Mouse (Mus musculus) bone marrow, adult 2 months (tissue): ENCODE measurements at regions not wholly inside any gene's neighbourhood (a gene's known extent, or its start where the extent isn't known, plus 50 kb on each side); places are given as distances from the start of the nearest gene placed in this dataset.

Experiments
- CTCF ChIP-seq: fragments of 200-500 bp; IDR thresholded peaks from 2 replicates; pipeline ENCODE4 v1.5.1; 2011; ENCODE audit warnings: low read length, control low read depth; ENCODE audit not compliant: control insufficient read depth, insufficient read depth
- POLR2A ChIP-seq: fragments of 200-500 bp; IDR thresholded peaks from 2 replicates; pipeline ENCODE4 v1.6.1; 2011; ENCODE audit warnings: low read depth, mild to moderate bottlenecking, control low read depth, low read length, borderline replicate concordance; ENCODE audit not compliant: control insufficient read depth

DNA sequence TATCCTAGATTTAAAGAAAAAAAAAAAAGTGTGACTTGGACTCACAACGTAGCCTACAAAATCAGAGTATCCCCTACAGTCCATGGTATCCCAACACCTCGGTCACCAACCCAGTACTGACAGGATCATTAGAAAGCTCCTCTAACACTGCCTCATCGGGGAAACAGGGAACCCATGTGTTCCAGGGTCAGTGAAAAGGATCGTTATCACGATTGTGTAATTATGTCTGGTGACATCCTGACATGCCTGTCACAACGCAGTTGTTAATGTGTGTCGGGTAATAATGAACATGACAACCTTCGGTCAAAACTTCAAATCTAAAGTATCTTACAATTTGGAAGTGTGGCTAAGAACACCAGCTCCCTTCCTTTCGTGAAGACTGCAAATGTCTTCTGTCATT lies 83.8 kb upstream of the Enpep start:
- TF ChIP-seq POLR2A (no peak), CTCF (no peak)
